Mouse (Mus musculus) skeletal muscle tissue, adult 2 months (tissue): ENCODE data around the gene Crtc3.
A peak's percentile ranks its signal among the peaks of the same experiment; 100 is the strongest.

Experiments
- DNase-seq: peaks from one replicate; pipeline ENCODE4 v3.0.0-alpha.2; 2012; ENCODE audit warnings: low read depth, low spot score

The Crtc3 gene

GRCm38 (mm10) chr7:80688556-80689220 is at the start of gene Crtc3:
Crtc3 (minus strand) TSS chr7:80688877.
- peak; percentile 59 for DNase-seq

DNA sequence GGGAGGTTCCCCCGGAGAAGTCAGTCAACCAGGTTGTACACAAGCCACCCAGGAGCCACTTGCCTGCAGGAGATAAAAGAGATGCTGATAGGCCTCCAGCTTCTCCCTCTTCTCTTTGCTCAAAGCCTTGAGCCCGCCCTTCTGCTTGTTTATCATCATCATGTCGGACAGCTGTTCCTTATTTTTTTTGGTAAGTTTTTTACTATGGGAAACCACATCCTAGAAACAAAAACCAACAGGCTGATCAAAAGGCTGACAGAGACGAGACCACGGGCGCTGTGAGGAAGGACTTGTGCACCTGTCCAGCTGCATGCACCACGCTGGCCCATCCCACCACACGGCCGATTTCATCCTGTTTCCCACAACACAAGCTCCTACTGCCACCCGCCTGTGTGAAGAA is 47.5 kb upstream of the Crtc3 start:
- DNase-seq = no peak

DNA sequence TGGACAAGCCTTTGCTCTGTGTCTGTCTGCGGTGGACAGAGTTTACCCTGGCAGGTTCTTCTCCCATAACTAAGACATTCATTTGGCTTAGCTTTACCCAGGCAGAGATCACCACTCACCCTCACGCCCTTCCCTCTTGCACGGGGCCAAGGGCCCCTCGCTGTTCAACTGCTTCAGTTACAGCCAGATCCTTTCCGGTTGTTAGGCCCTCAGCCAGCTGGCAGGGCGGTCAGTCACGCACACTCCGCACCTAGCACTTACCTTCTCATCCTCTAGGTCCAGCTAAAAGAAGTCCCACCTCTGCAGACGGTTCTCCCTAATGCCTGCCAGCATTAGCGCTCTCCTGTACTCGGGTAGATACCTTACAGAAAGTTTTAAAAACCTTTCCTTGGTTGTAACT is 44.3 kb upstream of the Crtc3 start:
- DNase-seq = no peak

DNA sequence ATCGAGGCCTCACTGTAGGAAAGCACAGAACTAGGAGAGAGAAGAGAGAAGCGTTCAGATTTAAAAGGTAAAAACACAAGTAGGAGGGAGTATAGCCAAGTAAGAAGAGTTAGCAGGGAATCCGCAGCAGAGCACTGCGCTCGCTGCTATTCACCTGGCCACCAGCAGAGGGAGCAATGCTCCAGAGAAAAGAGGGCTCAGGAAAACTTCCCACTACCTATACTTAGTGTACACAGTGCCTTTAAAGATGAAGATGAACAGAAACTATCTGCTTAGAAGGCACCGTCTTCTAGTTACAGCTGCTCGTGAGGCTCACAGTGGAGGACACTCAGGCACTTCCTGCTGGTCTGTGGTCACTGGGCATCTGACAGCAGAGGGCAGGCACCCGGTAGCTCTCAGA is 41.0 kb upstream of the Crtc3 start:
- peak; percentile 54 for DNase-seq

GRCm38 (mm10) chr7:80721041-80721440 is 32.4 kb upstream of the Crtc3 start:
- DNase-seq = no peak

- DNase-seq = no peak
These were observed 30.9 kb upstream of the Crtc3 start for GRCm38 (mm10) chr7:80719582-80719981.

GRCm38 (mm10) chr7:80719038-80719437 is 30.4 kb upstream of the Crtc3 start:
- DNase-seq = no peak

DNA sequence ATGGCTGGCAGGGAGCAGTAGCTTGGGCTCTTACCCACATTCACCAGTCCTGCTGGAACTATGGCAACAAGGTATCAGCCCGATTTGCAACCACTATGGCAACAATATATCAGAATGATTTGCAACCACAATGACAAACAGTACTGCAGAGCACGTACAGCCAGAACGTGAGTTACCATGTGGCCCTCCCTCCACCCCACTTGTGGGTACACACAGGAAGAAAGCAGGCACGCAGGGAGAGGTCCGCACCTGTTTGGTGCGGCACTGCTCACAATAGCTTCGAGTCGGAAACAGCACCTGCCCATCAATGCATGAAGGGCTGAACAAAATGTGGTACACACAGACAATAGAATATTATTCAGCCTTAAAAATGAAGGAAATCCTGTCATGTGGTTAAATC is 29.8 kb upstream of the Crtc3 start:
- DNase-seq = no peak

GRCm38 (mm10) chr7:80716758-80717157 is 28.1 kb upstream of the Crtc3 start:
- no peak for DNase-seq

GRCm38 (mm10) chr7:80715306-80715705 is 26.6 kb upstream of the Crtc3 start:
- DNase-seq = no peak

GRCm38 (mm10) chr7:80711496-80711895 is 22.8 kb upstream of the Crtc3 start:
- no peak for DNase-seq

DNA sequence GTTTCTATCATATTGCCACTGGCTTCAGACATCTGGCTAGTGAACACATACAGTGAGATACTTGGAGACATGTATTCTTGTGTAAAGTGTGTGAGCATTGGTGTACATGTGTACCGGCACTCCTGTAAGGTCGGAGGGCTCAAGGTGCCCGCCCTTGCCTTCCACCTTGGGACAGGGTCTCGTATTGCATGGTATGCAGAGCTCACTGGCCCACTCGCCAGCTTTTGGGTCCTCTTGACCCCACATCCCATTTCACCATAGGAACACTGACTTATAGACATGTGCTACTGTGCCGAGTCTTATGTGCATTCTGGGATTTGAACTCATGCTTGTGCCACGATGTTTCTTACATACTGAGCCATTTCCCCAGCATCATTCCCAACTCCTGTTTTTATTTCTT is 21.7 kb upstream of the Crtc3 start:
- no peak for DNase-seq

DNA sequence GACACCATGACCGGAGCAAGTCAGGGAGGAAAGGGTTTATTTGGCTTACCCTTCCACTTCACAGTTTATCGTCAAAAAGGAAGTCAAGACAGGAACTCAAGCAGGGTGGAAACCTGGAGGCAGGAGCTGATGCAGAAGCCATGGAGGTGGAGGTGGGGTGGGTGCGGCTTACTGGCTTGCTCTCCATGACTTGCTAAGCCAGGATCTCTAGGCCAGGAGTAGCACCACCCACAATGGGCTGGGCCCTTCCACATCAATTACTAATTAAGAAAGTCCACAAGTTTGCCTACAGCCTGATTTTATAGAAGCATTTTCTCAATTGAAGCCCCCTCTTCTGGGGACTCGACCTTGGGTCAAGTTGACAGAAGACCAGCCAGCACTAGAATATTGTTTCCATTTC is 15.4 kb upstream of the Crtc3 start:
- no peak for DNase-seq

DNA sequence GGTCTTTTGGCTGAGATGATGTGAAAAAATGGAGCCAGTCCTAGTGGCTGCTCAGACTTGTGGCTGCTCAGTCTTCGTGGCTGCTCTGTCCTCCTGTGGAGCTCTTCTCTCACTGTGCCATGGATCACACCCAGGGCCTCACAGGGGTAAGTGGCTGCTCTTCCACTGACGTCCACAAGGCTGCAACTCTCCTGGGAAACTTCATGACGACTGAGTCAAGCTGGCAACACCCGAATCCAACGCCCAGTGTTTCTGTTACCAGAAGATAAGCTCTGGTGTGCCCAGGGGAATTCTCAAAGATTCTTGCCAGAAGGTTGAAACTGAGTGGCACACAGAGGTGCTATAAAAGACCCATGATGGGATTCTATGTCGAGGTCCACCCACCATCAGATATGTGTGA is 13.8 kb upstream of the Crtc3 start:
- no peak for DNase-seq

DNA sequence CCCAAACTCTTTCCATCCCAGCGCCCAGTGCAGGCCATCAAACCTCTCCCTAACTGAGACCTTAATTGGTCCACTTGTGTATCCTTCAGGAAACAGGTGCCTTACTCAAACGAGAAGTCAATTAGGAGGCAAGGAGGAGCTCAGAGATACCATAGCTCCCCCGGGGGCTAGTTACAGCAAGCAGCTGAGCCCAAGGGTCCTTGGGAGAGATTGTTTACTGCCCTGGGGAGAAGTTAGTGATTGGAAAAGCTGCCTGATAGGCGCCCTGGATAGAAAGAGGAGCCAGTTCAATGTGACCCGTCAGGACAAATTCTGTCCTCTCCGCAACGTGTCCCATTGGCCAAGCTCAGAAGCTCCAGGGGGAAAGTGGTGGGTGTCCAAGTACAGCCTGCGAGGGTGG is 11.0 kb upstream of the Crtc3 start:
- DNase-seq = no peak

DNA sequence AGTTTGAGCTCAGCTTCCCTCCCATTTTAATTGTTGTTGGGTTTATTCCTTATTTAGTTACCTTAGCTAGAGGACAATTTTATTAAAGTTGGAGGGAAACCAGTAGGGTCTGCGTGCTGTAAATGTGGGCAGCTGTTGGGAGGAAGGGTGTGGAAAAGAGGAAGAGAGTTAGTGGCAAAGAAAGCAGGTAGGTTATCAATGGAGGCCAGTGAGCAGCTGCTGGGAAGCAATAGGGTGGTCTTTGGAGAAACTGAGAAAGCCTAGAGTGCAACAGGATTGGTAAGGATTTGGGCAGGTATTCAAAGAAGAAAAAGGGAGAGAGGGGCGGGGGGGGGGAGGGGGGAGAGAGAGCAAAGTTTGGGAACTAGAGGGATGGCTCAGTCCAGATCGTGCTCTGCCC is 10.3 kb upstream of the Crtc3 start:
- DNase-seq = no peak

DNA sequence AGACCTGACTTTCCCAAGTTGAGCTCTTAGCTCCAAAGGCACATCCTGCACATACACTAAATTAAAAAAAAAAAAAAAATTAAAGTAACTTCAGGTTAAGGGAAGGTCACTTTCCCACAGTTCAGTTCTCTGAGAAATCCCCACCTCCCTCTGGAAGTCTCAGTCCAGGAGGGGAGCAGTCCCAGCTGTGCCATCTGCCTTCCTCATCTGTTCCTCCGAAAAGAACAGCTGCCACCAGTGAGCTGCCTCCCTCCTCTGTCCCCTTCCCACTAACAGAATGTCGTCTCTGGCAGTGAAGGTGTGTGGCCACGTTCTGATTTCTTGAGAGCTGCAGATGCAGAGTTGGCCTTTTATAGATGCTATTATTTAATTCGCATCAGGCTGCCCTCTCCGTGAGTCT is 9.2 kb upstream of the Crtc3 start:
- no peak for DNase-seq

DNA sequence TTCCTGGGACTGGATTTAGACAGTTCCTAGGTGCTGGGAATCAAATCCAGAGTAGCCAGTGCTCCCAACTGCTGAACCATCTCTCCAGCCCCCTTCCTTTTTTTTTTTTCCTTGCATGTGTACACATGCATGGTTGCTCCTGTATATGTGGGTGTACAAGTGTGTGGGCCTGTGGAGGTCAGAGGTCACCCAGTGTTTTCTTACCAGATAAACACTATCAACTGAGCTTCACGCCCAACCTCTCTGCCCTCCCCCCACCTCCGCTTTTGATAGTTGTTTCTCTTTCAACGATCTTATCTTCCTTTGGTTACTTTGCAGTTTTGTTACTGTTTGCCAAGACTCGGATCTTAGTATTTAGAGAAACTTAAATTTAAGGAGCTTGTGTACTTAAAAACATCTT is 8.2 kb upstream of the Crtc3 start:
- DNase-seq = no peak

DNA sequence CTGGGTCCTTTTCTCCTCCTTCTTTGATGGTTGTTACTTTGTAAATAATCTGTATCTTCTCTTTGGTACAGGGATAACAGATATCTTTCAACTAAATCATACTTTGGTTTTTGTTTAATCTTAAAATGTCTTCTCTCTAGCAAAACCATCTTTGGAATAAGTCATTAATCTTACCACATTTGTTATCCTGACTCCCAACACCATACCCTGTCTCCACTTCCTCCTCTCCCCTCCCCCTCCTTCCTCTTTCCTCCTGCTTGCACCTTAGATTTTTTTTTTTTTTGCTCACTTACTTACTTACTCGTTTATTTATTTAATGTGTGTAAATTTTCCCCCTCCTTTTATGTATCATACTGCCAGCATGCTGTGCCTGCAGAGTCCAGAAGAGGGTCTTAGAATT is 7.7 kb upstream of the Crtc3 start:
- DNase-seq = no peak

DNA sequence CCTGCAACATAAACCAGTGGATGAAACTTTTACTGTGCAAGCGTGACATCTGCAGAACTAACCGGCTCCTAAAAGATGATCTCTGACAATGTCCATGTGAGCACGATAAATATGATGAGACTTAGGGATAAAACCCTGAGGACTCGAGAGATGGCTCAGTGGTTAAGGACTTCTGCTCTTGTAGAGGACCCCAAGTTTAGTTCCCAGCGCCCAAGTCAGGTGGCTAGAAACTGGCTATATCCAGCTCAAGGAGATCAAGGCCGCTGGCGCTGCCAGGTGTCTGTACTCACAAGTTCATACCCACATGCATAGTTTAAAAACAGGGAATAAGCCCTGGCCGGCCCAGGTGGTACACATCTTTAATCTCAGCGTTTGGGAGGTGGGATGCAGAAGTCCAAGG is 3.8 kb upstream of the Crtc3 start:
- no peak for DNase-seq

DNA sequence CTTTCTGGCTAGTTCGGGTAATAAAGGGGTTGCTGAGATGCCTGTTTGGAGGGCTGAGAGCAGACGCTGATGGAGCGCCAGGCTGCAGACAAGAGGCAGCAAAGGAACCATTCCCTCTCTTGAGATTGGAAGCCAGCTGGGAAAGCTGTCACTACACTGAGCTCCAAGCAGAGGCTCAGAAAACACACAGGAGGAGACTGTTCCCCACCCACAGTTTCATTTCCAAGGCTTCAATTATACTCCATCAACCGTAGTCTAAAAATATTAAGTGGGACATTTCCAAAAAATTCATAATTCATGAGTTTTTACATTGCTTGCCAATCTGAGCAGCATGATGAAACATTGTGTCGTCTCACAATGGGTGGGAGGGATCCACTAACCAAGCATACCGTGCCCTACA is 2.5 kb upstream of the Crtc3 start:
- DNase-seq = no peak

GRCm38 (mm10) chr7:80689221-80689591 is 529 bp upstream of the Crtc3 start:
- DNase-seq = peak; percentile 51

GRCm38 (mm10) chr7:80687721-80688555 is 739 bp downstream of the Crtc3 start:
- DNase-seq = peak; percentile 39
